Mouse (Mus musculus): ENCODE results near the gene Cep112.

GRCm38 (mm10) chr11:108851771-108852170 is 426.8 kb downstream of the Cep112 start:
- TF ChIP-seq CTCF (IDR thresholded peaks at IDR 0.05; ENCODE audit: low read depth) (no peak), EP300 (IDR thresholded peaks at IDR 0.05; ENCODE audit: low read depth) (no peak)

Measured in liver, embryonic 14.5 days (tissue).